Mouse (Mus musculus): ENCODE results near the gene Odf3l2. TPM values are rescaled to one million over a fixed set of nuclear protein-coding genes. Genes with fewer than 3 reads are reported as not detected.

Gene Odf3l2
- total and polyA plus RNA-seq, 3 experiments, result 0.11 TPM; not detected in 2

- peaks cover 35% of the 10 kb centered on the region for H3K27me3 ChIP-seq (ENCODE audit: insufficient read depth, low read length)
- H3K36me3 ChIP-seq (replicated peaks), result no peaks in the 10 kb centered on the region
- ATAC-seq (ENCODE audit: extremely low read depth, insufficient number of reproducible peaks, low FRiP score, poor library complexity, severe bottlenecking) (no peak), DNase-seq (ENCODE audit: low spot score) (no peak)
- TF ChIP-seq CTCF (IDR thresholded peaks at IDR 0.05; ENCODE audit: low read depth, low read length) (peak; percentile 53; the same call in 1 of the 2 replicates), TAL1 (conservative IDR thresholded peaks at IDR 0.05; ENCODE audit: low read depth, low read length) (no peak)
- peaks cover 10% of the 10 kb centered on the region for H3K4me1 ChIP-seq (ENCODE audit: insufficient read depth, low read depth, low read length)
- H3K4me3 ChIP-seq (ENCODE audit: low read depth, low read length), result no peak overlapping the region
- H3K9me3 ChIP-seq (replicated peaks), result no peaks in the 10 kb centered on the region
These were observed 14.8 kb upstream of the Odf3l2 start for GRCm38 (mm10) chr10:79660298-79660697.

GRCm38 (mm10) chr10:79658829-79659228, 13.3 kb upstream of the Odf3l2 start:
- ATAC-seq (ENCODE audit: extremely low read depth, insufficient number of reproducible peaks, low FRiP score, poor library complexity, severe bottlenecking) (no peak; the same call in 1 of the 2 replicates), DNase-seq (ENCODE audit: low spot score) (peak; percentile 35)
- no peaks in the 10 kb centered on the region for H3K36me3 ChIP-seq (replicated peaks)
- H3K9me3 ChIP-seq (replicated peaks), result no peaks in the 10 kb centered on the region
- peaks cover 29% of the 10 kb centered on the region for H3K27me3 ChIP-seq (ENCODE audit: insufficient read depth, low read length)
- H3K4me1 ChIP-seq (ENCODE audit: insufficient read depth, low read depth, low read length), result peaks cover 10% of the 10 kb centered on the region
- no peak for TF ChIP-seq TAL1 (conservative IDR thresholded peaks at IDR 0.05; ENCODE audit: low read depth, low read length)
- no peak for TF ChIP-seq GATA2 (IDR thresholded peaks at IDR 0.05; ENCODE audit: borderline replicate concordance, low read depth, low read length)
- 0 out of 2 replicates have a peak, but pooled peaks have one; percentile 23 for TF ChIP-seq CTCF (IDR thresholded peaks at IDR 0.05; ENCODE audit: low read depth, low read length)
- H3K4me3 ChIP-seq (ENCODE audit: low read depth, low read length), result no peak overlapping the region

GRCm38 (mm10) chr10:79654946-79655395, 9.4 kb upstream of the Odf3l2 start:
- peaks cover 26% of the 10 kb centered on the region for H3K27me3 ChIP-seq (ENCODE audit: insufficient read depth, low read length)
- H3K36me3 ChIP-seq (replicated peaks), result no peaks in the 10 kb centered on the region
- no peaks in the 10 kb centered on the region for H3K9me3 ChIP-seq (replicated peaks)
- H3K4me1 ChIP-seq (ENCODE audit: insufficient read depth, low read depth, low read length), result no peaks in the 10 kb centered on the region
- TF ChIP-seq GATA2 (IDR thresholded peaks at IDR 0.05; ENCODE audit: borderline replicate concordance, low read depth, low read length) (no peak), POLR2AphosphoS5 (IDR thresholded peaks at IDR 0.05; ENCODE audit: insufficient replicate concordance, low read depth, low read length) (no peak), GATA1 (IDR thresholded peaks at IDR 0.05; ENCODE audit: borderline replicate concordance, low read length) (no peak), TAL1 (conservative IDR thresholded peaks at IDR 0.05; ENCODE audit: low read depth, low read length) (no peak), CTCF (IDR thresholded peaks at IDR 0.05; ENCODE audit: low read depth, low read length) (no peak)
- ATAC-seq (ENCODE audit: extremely low read depth, insufficient number of reproducible peaks, low FRiP score, poor library complexity, severe bottlenecking) (no peak), DNase-seq (ENCODE audit: low spot score) (no peak)
- H3K4me3 ChIP-seq (ENCODE audit: low read depth, low read length), result no peak overlapping the region

- Histone ChIP-seq H3K27me3 (ENCODE audit: insufficient read depth, low read length) (peaks cover 21% of the 10 kb centered on the region), H3K4me1 (ENCODE audit: insufficient read depth, low read depth, low read length) (no peaks in the 10 kb centered on the region), H3K9me3 (replicated peaks) (no peaks in the 10 kb centered on the region), H3K4me3 (ENCODE audit: low read depth, low read length) (no peak overlapping the region), H3K36me3 (replicated peaks) (no peaks in the 10 kb centered on the region)
- no peak for DNase-seq (ENCODE audit: low spot score)
- no peak for TF ChIP-seq TAL1 (conservative IDR thresholded peaks at IDR 0.05; ENCODE audit: low read depth, low read length)
- no peak for TF ChIP-seq POLR2AphosphoS5 (IDR thresholded peaks at IDR 0.05; ENCODE audit: insufficient replicate concordance, low read depth, low read length)
- TF ChIP-seq GATA1 (IDR thresholded peaks at IDR 0.05; ENCODE audit: borderline replicate concordance, low read length), result no peak
- TF ChIP-seq GATA2 (IDR thresholded peaks at IDR 0.05; ENCODE audit: borderline replicate concordance, low read depth, low read length), result no peak
- no peak for TF ChIP-seq CTCF (IDR thresholded peaks at IDR 0.05; ENCODE audit: low read depth, low read length)
- ATAC-seq (ENCODE audit: extremely low read depth, insufficient number of reproducible peaks, low FRiP score, poor library complexity, severe bottlenecking), result no peak
These were observed 7.3 kb upstream of the Odf3l2 start for GRCm38 (mm10) chr10:79652789-79653188.

- Histone ChIP-seq H3K36me3 (replicated peaks) (no peaks in the 10 kb centered on the region), H3K4me1 (ENCODE audit: insufficient read depth, low read depth, low read length) (no peaks in the 10 kb centered on the region), H3K9me3 (replicated peaks) (no peaks in the 10 kb centered on the region), H3K27me3 (ENCODE audit: insufficient read depth, low read length) (peaks cover 28% of the 10 kb centered on the region), H3K4me3 (ENCODE audit: low read depth, low read length) (no peak overlapping the region)
- peak; percentile 34; the same call in 1 of the 2 replicates for ATAC-seq (ENCODE audit: extremely low read depth, insufficient number of reproducible peaks, low FRiP score, poor library complexity, severe bottlenecking)
- DNase-seq (ENCODE audit: low spot score), result peak; percentile 73
- TF ChIP-seq CTCF (IDR thresholded peaks at IDR 0.05; ENCODE audit: low read depth, low read length) (peak; percentile 87), POLR2AphosphoS5 (IDR thresholded peaks at IDR 0.05; ENCODE audit: insufficient replicate concordance, low read depth, low read length) (no peak)
These were observed 3.7 kb upstream of the Odf3l2 start for GRCm38 (mm10) chr10:79649070-79649751.

- H3K36me3 ChIP-seq (replicated peaks), result no peaks in the 10 kb centered on the region
- DNase-seq (ENCODE audit: low spot score) (no peak), ATAC-seq (ENCODE audit: extremely low read depth, insufficient number of reproducible peaks, low FRiP score, poor library complexity, severe bottlenecking) (no peak)
- no peak for TF ChIP-seq CTCF (IDR thresholded peaks at IDR 0.05; ENCODE audit: low read depth, low read length)
- TF ChIP-seq POLR2AphosphoS5 (IDR thresholded peaks at IDR 0.05; ENCODE audit: insufficient replicate concordance, low read depth, low read length), result no peak
- no peak for TF ChIP-seq GATA2 (IDR thresholded peaks at IDR 0.05; ENCODE audit: borderline replicate concordance, low read depth, low read length)
- no peak for TF ChIP-seq GATA1 (IDR thresholded peaks at IDR 0.05; ENCODE audit: borderline replicate concordance, low read length)
- TF ChIP-seq TAL1 (conservative IDR thresholded peaks at IDR 0.05; ENCODE audit: low read depth, low read length), result no peak
- H3K27me3 ChIP-seq (ENCODE audit: insufficient read depth, low read length), result no peaks in the 10 kb centered on the region; the same call in 1 of the 2 replicates
- peaks cover 6% of the 10 kb centered on the region for H3K9me3 ChIP-seq (replicated peaks)
- no peaks in the 10 kb centered on the region for H3K4me1 ChIP-seq (ENCODE audit: insufficient read depth, low read depth, low read length)
- H3K4me3 ChIP-seq (ENCODE audit: low read depth, low read length), result no peak overlapping the region
These were observed 6.9 kb downstream of the Odf3l2 start for GRCm38 (mm10) chr10:79638486-79639204.

Measured in G1E (cell line).